Mouse (Mus musculus): ENCODE results near the gene Mad1l1. TPM values are rescaled to one million over a fixed set of nuclear protein-coding genes. Genes with fewer than 3 reads are reported as not detected.

The Mad1l1 gene
- total RNA-seq, 2 experiments from 2014 or later = 7.0 to 7.2 TPM

DNA sequence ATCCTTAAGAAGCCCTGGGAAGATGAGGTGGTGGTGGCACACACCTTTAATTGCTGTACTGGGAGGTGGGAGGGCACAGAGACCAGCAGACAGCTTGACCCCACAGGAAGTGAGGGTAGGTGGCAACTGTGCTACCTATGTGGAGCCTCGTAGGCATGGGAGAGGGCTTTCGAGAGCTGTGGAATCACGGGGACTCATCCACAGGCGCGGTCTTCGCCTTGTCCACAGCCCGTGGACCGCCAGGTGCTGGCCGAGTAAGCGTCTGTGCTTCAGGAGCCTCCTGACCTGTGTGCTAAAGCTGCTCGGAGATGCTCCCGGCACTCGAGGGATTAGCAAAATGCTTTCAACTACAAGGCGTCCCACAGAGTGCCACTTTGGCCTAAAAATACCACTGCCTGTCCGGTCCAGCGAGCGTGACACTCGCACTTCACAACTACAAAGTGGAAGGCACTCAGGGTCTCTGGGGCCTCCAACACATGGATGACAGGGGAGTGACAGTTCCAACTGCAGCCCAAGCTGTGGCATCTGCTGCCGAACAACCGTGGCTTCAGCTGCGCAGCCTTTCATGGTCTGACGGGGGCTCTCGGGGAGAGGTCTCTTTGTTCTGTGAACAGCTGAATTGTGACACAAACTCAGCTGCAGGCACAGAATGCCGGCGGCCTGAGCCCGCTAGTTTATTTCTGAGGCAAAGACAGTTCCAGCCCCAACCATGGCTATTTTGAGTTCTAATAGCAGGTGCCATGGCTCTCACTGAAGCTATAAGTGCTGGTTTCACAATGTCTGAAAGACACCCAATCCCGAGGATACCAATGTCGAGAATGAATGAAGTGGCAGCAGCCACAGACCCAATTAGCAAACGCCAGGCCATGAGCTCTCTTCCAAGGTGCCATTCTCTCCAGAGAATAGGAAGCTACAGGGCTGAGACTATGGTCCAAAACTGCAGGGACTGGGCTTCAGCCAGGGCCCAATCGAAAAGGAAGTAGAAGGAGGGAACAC is 57.3 kb downstream of the Mad1l1 start:
- peak; percentile 24 for DNase-seq (ENCODE audit: low spot score)

DNA sequence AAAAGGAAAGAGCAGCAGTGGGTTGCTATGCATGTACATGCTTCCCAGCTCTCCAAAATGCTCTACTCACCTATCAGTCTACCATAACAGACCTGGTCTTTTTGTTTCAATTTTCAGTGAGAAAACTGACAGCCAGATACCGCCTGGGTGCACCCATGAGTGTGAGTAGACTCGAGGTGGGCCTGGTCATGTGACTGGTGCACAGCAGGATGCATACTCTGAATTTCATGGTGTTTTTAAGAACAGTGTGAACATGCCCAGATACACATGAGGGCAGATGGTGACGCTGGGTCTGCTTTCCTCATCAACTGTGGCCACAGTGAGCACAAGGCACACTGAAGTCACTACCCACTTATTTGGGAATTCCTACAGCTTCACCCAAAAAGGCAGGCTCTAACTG is 59.0 kb downstream of the Mad1l1 start:
- DNase-seq (ENCODE audit: low spot score) = no peak

DNA sequence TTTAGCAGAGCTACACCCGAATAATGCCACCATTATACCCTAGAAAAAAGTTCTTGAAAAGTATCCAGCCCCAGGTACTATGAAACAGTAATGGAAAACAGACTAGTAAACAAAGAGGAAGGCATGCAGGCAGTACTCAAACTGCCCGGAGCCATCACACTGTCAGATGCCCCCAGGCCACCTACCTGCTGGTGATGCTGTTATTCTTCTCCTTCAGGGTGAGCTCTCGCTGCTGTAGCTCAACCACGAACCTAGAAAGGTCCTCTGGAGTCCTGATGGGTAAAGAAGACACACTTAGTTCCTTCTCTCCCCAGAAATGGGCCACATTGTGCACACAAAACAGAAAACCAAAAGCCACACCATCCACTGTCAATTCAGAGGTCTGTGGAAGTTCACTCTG is 60.0 kb downstream of the Mad1l1 start:
- no peak for DNase-seq (ENCODE audit: low spot score)

DNA sequence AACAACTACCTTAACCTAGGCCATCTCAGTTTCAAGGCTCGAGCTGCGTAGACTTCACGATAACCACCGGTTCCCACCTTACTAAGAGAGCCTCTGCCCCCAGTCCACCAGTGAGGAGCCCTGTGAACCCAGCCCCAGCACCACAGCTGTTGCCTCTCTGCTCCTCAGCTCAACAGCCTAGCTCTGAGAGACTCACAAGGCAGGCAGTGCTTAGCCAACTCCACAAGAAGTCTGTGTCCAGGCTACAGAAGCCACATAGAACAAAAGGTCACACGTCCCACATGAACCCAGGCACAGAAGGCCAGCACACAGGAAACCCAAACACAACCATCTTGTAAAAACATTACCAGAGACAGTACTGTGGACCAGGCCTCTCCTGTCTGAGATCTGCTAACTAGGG is 62.7 kb downstream of the Mad1l1 start:
- DNase-seq (ENCODE audit: low spot score) = no peak

DNA sequence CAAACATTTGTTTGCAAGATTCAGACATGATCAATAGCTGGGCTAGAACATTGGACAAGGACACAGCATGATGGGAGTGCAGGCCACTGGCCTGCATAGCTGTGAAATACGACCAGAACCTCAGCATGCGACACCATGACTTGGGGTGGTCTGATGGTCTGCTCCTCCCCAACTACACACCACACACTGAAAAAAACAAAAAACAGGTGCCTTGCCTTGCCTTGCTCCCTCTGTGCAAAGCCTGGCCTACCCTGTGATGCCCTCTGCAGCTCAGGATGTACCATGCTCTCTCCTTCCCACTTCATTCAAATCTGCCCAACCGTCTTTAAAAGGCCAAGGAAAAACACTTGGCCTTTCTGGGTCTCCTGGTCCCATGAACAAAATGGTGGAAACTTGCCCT is 63.3 kb downstream of the Mad1l1 start:
- DNase-seq (ENCODE audit: low spot score) = no peak

DNA sequence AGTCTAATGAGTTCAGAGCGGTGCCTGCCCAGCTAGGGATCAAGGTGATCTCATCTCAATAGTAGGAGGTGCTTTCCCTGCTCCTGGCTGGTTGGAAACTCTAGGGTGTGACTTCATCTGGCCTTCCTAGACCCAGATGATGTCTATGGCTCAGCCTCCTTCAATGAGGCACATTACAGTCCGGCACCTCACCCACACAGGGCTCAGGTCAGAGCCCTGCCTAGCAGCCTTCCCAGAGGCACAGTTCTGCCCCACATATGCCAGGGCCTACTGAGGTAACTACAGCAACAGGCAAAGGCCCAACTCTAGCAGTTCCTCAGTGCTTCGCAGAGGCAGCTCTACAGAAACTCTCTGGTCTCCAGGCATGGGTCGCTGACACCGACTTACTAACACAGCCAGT is 63.9 kb downstream of the Mad1l1 start:
- no peak for DNase-seq (ENCODE audit: low spot score)

DNA sequence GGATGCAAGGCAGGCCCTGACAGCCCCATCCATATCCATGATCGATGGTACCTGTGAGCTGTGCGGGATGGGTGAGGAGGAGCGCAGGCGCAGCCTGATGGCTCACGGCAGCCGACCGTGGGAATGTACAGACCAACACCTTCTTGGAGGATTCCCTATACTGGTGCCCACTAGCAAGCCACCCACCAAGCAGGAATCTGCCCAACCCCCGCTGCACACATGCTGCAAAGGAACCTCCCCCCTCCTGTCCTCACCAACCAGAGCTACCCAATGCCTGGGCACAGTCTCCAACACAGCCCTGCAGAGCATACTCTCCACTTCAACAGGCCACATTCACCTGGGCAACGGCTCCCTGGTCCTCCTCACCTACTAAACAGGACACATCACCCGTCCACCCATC is 64.7 kb downstream of the Mad1l1 start:
- no peak for DNase-seq (ENCODE audit: low spot score)

DNA sequence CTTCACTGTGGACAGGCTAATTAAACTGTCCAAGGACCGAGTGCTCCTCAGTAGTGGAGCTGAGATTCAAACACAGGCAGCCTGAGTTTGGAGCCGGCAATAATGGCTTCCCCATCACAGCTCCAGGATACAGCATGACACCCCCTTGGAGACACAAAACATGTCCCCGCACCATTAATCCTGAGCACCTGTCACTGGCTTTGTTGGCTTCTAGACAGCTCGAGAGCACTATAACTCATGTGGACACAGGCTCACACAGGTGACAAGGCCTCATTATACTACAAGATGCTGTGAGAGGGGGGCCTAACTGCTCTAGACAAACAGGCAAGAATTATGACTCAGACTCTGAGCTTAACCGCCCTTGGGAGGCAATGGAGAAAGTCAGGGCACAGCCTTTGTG is 66.1 kb downstream of the Mad1l1 start:
- no peak for DNase-seq (ENCODE audit: low spot score)

DNA sequence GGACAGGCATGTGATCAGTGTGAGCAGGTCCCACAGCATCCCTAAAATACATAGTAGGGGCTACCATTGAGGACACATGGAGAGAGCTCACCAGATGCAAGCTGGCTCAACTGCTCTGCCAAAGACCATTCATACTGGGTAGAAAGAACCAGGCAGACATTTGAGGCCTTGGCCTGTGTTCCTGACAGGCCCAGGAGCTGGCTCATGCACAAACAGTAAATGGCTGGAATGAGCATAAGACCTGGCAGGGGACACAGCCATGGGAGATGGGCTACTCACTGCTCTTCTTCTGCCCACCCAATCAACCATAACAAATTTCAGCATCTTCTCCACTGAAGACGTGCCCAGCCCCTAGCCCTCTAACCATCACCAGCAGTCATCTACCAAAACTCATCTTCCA is 66.7 kb downstream of the Mad1l1 start:
- no peak for DNase-seq (ENCODE audit: low spot score)

DNA sequence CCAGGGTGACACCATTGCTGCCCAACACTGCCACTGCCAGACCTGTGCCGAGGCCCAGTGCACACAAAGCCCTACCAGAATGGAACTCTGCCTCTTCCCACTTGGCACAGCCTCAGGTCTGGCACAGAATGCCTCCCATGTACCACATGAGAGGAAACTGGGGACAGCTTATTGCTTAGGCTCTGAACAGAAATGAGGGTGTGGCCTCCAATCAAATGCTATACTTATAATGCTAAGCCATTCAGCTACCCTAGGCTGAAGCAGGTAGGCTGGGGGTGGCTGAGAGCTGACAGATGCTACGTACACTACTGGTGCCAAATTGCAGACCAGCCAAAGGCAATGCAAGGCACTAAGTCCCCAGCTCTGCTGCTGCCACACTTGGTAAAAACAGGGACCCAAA is 69.4 kb downstream of the Mad1l1 start:
- DNase-seq (ENCODE audit: low spot score) = no peak

DNA sequence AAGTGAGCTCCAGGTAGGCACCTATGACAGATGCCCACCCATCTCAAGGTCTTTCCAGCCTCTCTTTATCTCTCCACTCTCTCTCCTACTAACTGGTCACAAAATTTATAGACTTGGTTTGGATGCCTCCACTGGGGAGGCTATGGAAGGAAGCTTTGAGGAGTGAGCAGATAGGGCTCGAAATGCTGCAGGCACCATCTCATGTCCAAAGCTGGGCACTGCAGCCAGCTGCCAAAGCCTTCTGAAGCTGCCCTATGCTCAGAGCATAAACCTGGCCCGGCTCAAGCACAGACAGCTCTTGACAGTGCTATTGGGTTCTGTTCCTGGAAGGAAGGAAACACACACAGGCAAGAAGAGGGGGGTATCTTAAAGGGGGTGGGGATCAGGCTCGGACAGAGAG is 71.0 kb downstream of the Mad1l1 start:
- DNase-seq (ENCODE audit: low spot score) = no peak

DNA sequence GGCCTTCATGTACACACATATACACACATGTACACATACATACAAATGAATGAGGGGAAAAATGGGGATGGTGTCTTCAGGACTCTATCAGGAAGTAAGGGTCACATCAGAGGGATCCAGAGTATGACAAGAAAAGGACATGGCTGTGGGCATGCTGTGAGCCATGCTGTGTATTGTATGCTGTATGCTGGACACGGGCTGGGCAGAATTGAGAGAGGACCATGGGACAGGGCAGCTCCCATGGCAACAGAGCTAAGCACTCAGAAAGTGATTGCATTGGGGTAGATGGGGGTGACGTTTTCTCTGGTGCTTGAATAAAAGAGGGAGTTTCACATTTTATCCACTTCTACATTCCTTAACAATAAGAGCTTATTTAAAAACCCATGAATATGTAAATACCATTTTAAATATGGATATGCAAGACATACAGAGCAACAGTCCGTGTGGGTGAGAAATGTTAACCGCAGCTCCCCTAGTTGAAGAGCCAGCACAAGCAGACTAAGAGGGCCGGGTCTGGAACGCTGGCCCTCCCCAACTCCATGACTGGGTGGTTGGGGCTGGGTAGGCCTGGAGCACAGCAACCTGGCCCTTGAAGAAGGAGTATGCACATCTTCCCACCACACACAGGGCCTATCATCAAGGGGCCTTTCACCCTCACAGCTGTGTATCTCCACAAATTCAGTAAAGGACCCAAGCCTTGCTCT is 71.8 kb downstream of the Mad1l1 start:
- no peak for DNase-seq (ENCODE audit: low spot score)

DNA sequence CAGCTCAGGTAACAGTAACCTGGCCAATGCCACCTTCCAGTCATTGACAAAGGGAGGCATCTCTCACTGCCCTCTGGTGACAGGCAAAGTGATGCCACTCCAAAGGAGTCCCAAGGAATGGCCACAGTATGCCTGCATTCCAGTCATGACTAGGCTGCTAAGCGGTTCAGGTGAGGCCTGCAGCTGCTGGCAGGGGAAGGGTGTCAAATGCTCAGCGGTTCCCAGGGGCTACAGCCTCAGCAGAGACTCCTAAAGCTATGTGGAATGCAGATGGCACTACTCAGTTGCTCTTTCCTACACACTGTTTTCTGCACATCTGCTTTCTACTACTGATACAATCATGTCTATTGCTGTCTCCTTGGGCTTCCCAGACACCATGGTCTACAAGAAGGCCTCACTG is 73.3 kb downstream of the Mad1l1 start:
- no peak for DNase-seq (ENCODE audit: low spot score)

DNA sequence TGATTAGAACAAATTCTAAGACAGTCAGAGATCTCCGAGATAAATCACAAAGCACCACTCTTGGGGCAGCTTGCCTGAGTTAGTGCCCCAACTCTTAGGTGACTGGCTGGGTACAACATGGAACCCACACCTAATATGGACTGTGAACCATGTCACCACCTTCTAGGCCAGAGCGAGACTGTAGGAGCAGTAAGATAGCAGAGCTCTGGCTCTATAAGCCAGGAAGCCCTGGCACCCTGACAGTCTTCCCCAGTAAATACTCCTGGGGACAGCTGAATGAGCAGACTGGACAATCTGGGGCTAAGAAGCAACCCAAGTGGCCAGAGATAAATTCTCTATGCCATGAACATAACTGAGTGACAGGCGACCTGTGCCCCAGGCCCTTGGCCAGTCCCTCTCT is 81.1 kb downstream of the Mad1l1 start:
- DNase-seq (ENCODE audit: low spot score) = no peak

DNA sequence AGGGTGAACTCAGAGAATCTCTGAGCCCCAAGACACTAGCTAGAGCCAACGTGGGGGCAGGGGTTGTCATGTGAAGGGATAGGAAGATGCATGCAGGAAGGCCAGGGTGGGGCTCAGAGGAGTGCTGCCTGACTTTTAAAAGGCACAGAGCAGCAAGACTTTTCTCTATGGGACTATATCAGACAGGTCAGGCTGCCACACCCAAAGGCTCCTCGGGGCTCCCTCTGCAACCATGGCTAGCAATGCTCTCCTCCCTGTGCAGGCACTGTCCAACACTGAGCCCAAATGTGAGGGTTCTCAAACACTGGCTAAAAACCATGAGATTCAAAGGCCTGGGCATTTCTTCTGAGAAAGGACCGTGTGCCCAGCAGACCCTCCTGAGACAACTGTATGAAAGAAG is 82.5 kb downstream of the Mad1l1 start:
- DNase-seq (ENCODE audit: low spot score) = no peak

DNA sequence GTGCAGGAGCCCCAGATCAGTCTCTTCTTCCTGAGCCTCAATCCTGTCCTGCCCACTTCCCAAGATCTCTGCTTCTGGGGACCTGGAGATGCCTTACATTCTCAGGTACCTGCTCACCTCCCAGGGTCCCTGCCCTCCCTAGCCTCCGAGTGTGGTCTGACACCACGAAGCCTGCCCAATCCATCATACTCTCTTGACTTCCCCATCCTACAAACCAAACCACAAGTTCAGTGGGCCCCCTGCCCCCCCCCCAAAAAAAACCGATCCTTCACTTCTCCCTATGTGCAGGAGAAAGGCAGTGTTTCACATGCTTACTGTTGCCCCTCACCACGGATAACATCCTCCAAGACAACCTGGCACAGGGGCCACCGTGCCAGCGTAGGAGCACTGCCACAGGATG is 90.5 kb downstream of the Mad1l1 start:
- no peak for DNase-seq (ENCODE audit: low spot score)

DNA sequence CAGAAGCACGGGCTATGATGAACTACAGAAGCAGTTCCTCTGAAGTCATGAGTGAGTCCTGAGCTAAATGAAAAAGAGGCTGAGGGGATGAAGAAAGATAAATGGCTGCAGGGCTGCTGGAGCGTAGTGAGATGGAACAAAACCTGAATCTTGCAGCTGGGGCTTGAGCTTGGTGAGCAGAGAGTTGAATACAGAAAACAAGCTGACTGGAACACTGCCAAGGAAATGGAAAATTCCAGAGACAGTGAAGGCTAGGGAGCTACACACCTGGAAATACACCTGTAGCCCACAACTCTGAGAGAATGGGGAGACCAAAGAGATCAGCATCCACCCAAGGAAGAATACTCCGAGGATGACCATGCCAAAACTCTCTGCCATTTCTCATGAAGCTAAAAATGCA is 93.0 kb downstream of the Mad1l1 start:
- no peak for DNase-seq (ENCODE audit: low spot score)

DNA sequence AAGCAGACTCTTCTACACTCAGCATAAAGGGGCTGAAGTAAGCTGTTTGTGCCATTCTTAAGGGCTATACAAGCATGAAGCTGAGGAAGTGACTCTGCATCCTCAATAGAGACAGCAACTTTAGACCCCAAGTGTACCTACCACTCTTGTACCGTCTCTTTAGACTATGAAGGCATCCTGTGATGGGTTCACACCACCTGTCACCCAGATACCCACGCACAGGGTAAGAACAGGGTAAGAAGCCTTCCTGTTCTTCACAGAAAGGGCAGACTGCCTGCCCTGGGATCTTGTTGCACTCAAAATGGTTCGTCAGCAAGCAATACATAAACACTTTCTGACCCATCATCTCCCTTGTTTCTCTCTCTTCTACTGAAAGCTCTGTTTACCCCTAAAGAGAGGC is 94.5 kb downstream of the Mad1l1 start:
- no peak for DNase-seq (ENCODE audit: low spot score)

DNA sequence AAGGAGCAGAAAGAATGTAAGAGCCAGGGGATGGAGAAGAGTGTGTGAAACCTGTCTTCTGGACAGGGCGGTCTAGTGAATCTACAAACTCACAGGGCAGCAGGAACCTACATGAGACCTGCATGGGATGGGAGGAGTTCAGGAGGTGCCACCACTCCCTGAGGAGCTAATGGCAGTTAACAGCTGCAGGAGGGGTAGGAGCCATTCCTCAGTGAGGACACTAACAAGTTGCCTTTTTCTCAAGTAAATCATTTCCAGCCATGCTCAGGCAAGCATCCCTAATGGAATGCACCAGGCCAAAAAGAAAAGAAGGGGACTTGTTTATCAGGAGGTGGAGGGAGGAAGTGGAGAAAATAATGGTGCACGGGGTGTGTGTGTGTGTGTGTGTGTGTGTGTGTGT is 95.5 kb downstream of the Mad1l1 start:
- DNase-seq (ENCODE audit: low spot score) = no peak

DNA sequence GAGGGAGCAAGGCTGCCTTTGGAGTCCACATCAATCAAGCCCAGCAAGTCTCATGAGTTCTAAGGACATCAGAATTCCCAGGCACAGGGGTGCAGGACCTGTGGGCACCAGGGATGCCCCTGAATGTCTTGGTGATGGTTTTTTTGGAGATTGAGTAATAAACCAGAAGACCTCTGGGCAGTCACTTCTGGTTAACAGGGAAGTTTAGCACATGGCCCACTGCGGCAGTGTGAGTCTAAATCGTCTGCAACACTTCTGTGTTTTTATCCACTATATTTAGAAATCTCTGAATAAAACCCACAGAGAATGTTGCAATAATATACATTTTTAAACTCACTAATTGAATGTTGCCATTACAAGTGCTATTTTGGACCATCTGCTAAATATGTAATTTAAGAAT is 96.2 kb downstream of the Mad1l1 start:
- no peak for DNase-seq (ENCODE audit: low spot score)

DNA sequence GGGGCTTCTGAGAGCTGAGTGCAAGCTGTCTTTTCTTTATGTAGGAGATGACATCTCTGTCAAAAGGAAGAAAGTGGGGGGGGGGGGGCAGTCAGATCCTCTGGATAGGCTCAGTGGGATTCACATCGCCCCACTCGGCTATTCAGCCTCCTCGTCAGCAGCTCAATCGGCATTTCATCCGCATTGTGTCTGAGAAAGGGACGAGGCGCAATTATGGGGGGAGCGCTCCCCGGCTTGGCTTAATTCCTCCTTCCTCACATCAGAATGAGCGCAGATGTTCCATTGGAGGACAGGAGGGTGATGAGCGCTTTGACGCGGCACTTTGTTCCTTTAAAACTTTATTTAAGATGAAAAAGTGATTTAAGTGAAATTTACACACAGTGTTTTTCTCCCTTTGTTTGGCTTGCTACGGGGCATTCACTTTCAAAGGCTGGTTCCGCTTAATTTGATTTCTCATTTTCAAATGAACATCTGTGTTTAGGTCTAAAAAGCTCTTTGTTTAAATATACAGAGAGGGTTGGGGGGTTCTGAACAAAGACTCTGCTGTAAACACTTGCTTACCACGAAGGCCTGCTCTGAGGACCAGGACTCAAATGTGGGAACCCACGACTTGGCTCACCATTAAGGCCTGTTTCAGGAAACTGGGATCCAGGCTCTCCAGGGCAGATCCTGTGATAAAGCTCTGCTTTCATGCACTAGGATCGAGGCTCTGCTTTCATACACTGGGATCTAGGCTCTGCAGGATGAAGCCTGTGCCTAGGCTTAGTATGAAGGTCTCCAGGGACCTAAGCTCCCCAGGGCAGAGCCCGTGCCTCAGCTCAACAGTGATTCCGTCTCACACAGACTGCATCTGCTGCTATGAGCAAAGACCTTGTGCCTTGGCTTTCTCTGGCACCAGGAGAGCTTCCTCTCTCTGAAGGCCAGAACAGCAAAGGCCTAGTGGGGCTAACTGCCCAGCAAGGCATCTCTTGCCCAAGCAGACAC is 98.0 kb downstream of the Mad1l1 start:
- DNase-seq (ENCODE audit: low spot score) = no peak
